Mouse (Mus musculus) liver, postnatal 0 days (tissue): ENCODE measurements around the gene Vav2.
A peak's percentile ranks its signal among the peaks of the same experiment; 100 is the strongest.

ENCODE experiments used
- CTCF ChIP-seq: sonication (generic); IDR thresholded peaks from 2 replicates; pipeline ENCODE4 v1.5.1; 2016; ENCODE audit warnings: antibody characterized with exemption, low read depth
- EP300 ChIP-seq: IDR thresholded peaks from 2 replicates; pipeline ENCODE4 v1.6.1; 2016; ENCODE audit warnings: antibody characterized with exemption, low read depth, mild to moderate bottlenecking

DNA sequence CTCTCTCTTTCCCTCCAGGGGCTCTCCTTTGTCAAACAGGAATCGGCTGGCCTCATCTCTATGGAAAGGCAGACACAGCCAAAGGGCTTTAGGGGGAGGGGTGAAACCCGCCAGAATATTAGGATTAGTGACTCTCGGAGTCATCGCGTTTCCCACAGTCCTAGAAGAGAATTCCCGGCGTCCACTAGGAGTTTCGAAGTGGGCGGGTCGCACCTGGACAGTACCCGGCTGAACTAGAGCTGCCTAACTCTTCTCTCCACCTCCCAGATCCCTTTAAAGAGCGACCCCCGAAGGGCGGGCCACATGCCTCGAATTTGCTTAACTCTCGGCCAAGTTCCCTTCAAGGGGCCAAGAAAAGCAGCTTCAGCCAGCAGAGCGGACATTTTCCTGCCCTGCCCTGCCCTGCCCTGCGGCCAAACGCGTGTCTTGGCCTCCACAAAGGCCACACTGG, 1.6 kb downstream of the Vav2 start:
- TF ChIP-seq EP300: no peak
- 0 out of 2 replicates have a peak, but pooled peaks have one; percentile 3 for TF ChIP-seq CTCF
